Mouse (Mus musculus) frontal cortex, postnatal 25 days (tissue): ENCODE data around the gene Tor4a.

Experiments
- DNase-seq, 2 experiments: peaks; one replicate each; pipeline ENCODE4 v3.0.0; 2022; ENCODE audit warnings: low spot score in 2 of 2

Gene Tor4a

GRCm38 (mm10) chr2:25196172-25196954 is at the start of gene Tor4a:
Gene Tor4a, minus strand, starts transcription at chr2:25196886.
- DNase-seq, result no peak

- no peak for DNase-seq
These were observed 47.5 kb upstream of the Tor4a start for GRCm38 (mm10) chr2:25244144-25244543.

- no peak for DNase-seq
These were observed 46.7 kb upstream of the Tor4a start for GRCm38 (mm10) chr2:25243342-25243741.

- DNase-seq, result peak in 1 of 2 experiments; percentile 36
These were observed 45.4 kb upstream of the Tor4a start, which contains the start of the genes Rnf208 and Cysrt1 for GRCm38 (mm10) chr2:25242101-25242506. Gene Rnf208, plus strand, starts transcription at chr2:25242255. Gene Cysrt1, minus strand, starts transcription at chr2:25242452.

- DNase-seq, result no peak
These were observed 44.7 kb upstream of the Tor4a start for GRCm38 (mm10) chr2:25241438-25241775.

GRCm38 (mm10) chr2:25240723-25241437 is 44.2 kb upstream of the Tor4a start:
- peak; percentile 33 to 50 for DNase-seq

GRCm38 (mm10) chr2:25240310-25240709 is 43.6 kb upstream of the Tor4a start:
- DNase-seq, result no peak

- no peak for DNase-seq
These were observed 43.1 kb upstream of the Tor4a start for GRCm38 (mm10) chr2:25239766-25240165.

- no peak for DNase-seq
These were observed 41.4 kb upstream of the Tor4a start for GRCm38 (mm10) chr2:25238106-25238505.

GRCm38 (mm10) chr2:25237522-25237921 is 40.8 kb upstream of the Tor4a start:
- no peak for DNase-seq

- no peak for DNase-seq
These were observed 39.9 kb upstream of the Tor4a start, which contains the start of gene Rnf224 for GRCm38 (mm10) chr2:25236614-25237013. Gene Rnf224, minus strand, starts transcription at chr2:25236787.

- DNase-seq, result no peak
These were observed 38.0 kb upstream of the Tor4a start for GRCm38 (mm10) chr2:25234551-25235220.

- no peak for DNase-seq
These were observed 37.4 kb upstream of the Tor4a start, which contains the start of gene Slc34a3 for GRCm38 (mm10) chr2:25234050-25234449. Gene Slc34a3, minus strand, starts transcription at chr2:25234364.

GRCm38 (mm10) chr2:25233421-25233820 is 36.7 kb upstream of the Tor4a start:
- DNase-seq, result no peak

- no peak for DNase-seq
These were observed 34.4 kb upstream of the Tor4a start for GRCm38 (mm10) chr2:25231038-25231437.

GRCm38 (mm10) chr2:25230581-25230980 is 33.9 kb upstream of the Tor4a start:
- DNase-seq, result no peak

- DNase-seq, result no peak
These were observed 32.9 kb upstream of the Tor4a start for GRCm38 (mm10) chr2:25229582-25229981.

- DNase-seq, result no peak
These were observed 32.4 kb upstream of the Tor4a start for GRCm38 (mm10) chr2:25228995-25229530.

GRCm38 (mm10) chr2:25228431-25228889 is 31.8 kb upstream of the Tor4a start:
- peak; percentile 55 to 69 for DNase-seq

- no peak for DNase-seq
These were observed 30.7 kb upstream of the Tor4a start for GRCm38 (mm10) chr2:25227406-25227805.

- no peak for DNase-seq
These were observed 30.2 kb upstream of the Tor4a start for GRCm38 (mm10) chr2:25226864-25227263.

GRCm38 (mm10) chr2:25225811-25226379 is 29.2 kb upstream of the Tor4a start:
- no peak for DNase-seq
